Mouse (Mus musculus) embryonic fibroblast, embryonic 13.5 days (primary cell): ENCODE measurements around the gene Arf3.

Experiments used
- CTCF ChIP-seq: IDR thresholded peaks from 2 replicates; pipeline ENCODE4 v1.5.1; 2011; ENCODE audit warnings: mild to moderate bottlenecking, control low read depth, low read length, moderate library complexity, borderline replicate concordance; ENCODE audit not compliant: insufficient read depth
- POLR2A ChIP-seq: IDR thresholded peaks from 2 replicates; pipeline ENCODE4 v1.6.1; 2011; ENCODE audit warnings: low read depth, mild to moderate bottlenecking, control low read depth, low read length, moderate library complexity

- TF ChIP-seq CTCF (no peak), POLR2A (no peak)
Observed at GRCm38 (mm10) chr15:98732006-98732531, 30.9 kb downstream of the Arf3 start.
